Mouse (Mus musculus) lung, adult 2 months (tissue): Measurements from ENCODE around the gene Fbxo21. TPM values are rescaled to one million over a fixed set of nuclear protein-coding genes. Genes with fewer than 3 reads are reported as not detected.

Experiments used
- DNase-seq: peaks from one replicate; pipeline ENCODE4 v3.0.0; 2022
- H3K4me1 ChIP-seq: fragments of 200-500 bp; 2 replicates; pipeline ENCODE4 v1.6.1; 2011; ENCODE audit warnings: low read length; ENCODE audit not compliant: control insufficient read depth, insufficient read depth
- H3K4me3 ChIP-seq: fragments of 200-500 bp; replicated peaks from 2 replicates; pipeline ENCODE3; 2011; ENCODE audit warnings: low read depth, mild to moderate bottlenecking, control low read depth, low read length; ENCODE audit errors: extremely low read depth
- CTCF ChIP-seq: fragments of 200-500 bp; IDR thresholded peaks from 2 replicates; pipeline ENCODE4 v1.5.1; 2011; ENCODE audit warnings: mild to moderate bottlenecking, low read length, control low read depth; ENCODE audit not compliant: insufficient read depth
- POLR2A ChIP-seq: fragments of 200-500 bp; IDR thresholded peaks from 2 replicates; pipeline ENCODE4 v1.6.1; 2011; ENCODE audit warnings: low read depth, mild to moderate bottlenecking, control low read depth, low read length, borderline replicate concordance; ENCODE audit errors: extremely low read depth
- WGBS: fragments of 180-500 bp; shearing (Covaris S2); methylation state at CpG from one replicate; pipeline ENCODE4 v1.1.7; 2018; 5-methylcytosine and 5-hydroxymethylcytosine counted together
- polyA plus RNA-seq: library from polyadenylated mRNA; depleted of rRNA; stranded (reverse); fragments of >200 nt; gene quantifications from 2 replicates; pipeline ENCODE4 v1.2.3, GENCODE M21; 2012

The Fbxo21 gene
- polyA plus RNA-seq, 1 experiment = 33.9 TPM

- 65% methylated on average over 10 of the region's 10 CpGs for WGBS
- Histone ChIP-seq H3K4me3 (no peak overlapping the region), H3K4me1 (no peaks in the 10 kb centered on the region)
- no peak for TF ChIP-seq POLR2A
- TF ChIP-seq CTCF = no peak
- DNase-seq = no peak
These were observed 27.1 kb upstream of the Fbxo21 start for GRCm38 (mm10) chr5:117949393-117949792.

GRCm38 (mm10) chr5:117953893-117954292, 22.6 kb upstream of the Fbxo21 start:
- no peak for TF ChIP-seq POLR2A
- no peak for TF ChIP-seq CTCF
- Histone ChIP-seq H3K4me3 (no peak overlapping the region), H3K4me1 (no peaks in the 10 kb centered on the region)
- WGBS = 76% methylated on average over 12 of the region's 12 CpGs
- no peak for DNase-seq

GRCm38 (mm10) chr5:117954429-117954828, 22.1 kb upstream of the Fbxo21 start:
- no peaks in the 10 kb centered on the region for H3K4me1 ChIP-seq
- TF ChIP-seq CTCF (no peak), POLR2A (no peak)
- 70% methylated on average over 1 of the region's 1 CpGs for WGBS
- H3K4me3 ChIP-seq = no peak overlapping the region
- DNase-seq = no peak

GRCm38 (mm10) chr5:117955675-117956420, 20.7 kb upstream of the Fbxo21 start:
- no peak for DNase-seq
- H3K4me1 ChIP-seq = no peaks in the 10 kb centered on the region
- TF ChIP-seq POLR2A = no peak
- peak; percentile 46 for TF ChIP-seq CTCF
- WGBS = 24% methylated on average over 10 of the region's 10 CpGs
- H3K4me3 ChIP-seq = no peak overlapping the region

GRCm38 (mm10) chr5:117964750-117965149, 11.8 kb upstream of the Fbxo21 start:
- Histone ChIP-seq H3K4me3 (no peak overlapping the region), H3K4me1 (no peaks in the 10 kb centered on the region)
- TF ChIP-seq POLR2A (no peak), CTCF (no peak)
- 36% methylated on average over 9 of the region's 9 CpGs for WGBS
- DNase-seq = no peak

- no peak for DNase-seq
- TF ChIP-seq CTCF = no peak
- no peak for TF ChIP-seq POLR2A
- Histone ChIP-seq H3K4me1 (no peaks in the 10 kb centered on the region), H3K4me3 (no peak overlapping the region)
- 70% methylated on average over 9 of the region's 9 CpGs for WGBS
These were observed 9.6 kb upstream of the Fbxo21 start for GRCm38 (mm10) chr5:117966956-117967355.

GRCm38 (mm10) chr5:117967659-117968069, 8.9 kb upstream of the Fbxo21 start:
- Histone ChIP-seq H3K4me1 (no peaks in the 10 kb centered on the region), H3K4me3 (no peak overlapping the region)
- no peak for DNase-seq
- WGBS = 31% methylated on average over 4 of the region's 4 CpGs
- TF ChIP-seq CTCF = no peak
- TF ChIP-seq POLR2A = no peak

- Histone ChIP-seq H3K4me3 (no peak overlapping the region), H3K4me1 (no peaks in the 10 kb centered on the region)
- DNase-seq = no peak
- no peak for TF ChIP-seq CTCF
- TF ChIP-seq POLR2A = no peak
- WGBS = 89% methylated on average over 10 of the region's 10 CpGs
These were observed 6.7 kb upstream of the Fbxo21 start for GRCm38 (mm10) chr5:117969681-117970427.

GRCm38 (mm10) chr5:117976263-117976656, 270 bp upstream of the Fbxo21 start:
- DNase-seq = no peak
- TF ChIP-seq CTCF (no peak), POLR2A (no peak)
- Histone ChIP-seq H3K4me3 (peak overlapping the region; percentile 52), H3K4me1 (peaks cover 5% of the 10 kb centered on the region; the same call in 1 of the 2 replicates)
- WGBS = 20% methylated on average over 19 of the region's 19 CpGs
